Mouse (Mus musculus) stomach, embryonic 15.5 days (tissue): Measurements from ENCODE around the gene Pnpla2. TPM values are rescaled to one million over a fixed set of nuclear protein-coding genes. Genes with fewer than 3 reads are reported as not detected.
A peak's percentile ranks its signal among the peaks of the same experiment; 100 is the strongest.

ENCODE experiments used
- ATAC-seq: fragments of 200-750 bp; cut with Nextera tagmentation; 2 replicates; pipeline ENCODE4 v1.8.0; 2017; ENCODE audit warnings: low read depth, moderate number of reproducible peaks, moderate TSS enrichment; ENCODE audit not compliant: insufficient read depth, low FRiP score
- H3K27ac ChIP-seq: fragments of 300-500 bp; sonication (generic); 2 replicates; pipeline ENCODE4 v1.5.1; 2015; ENCODE audit warnings: mild to moderate bottlenecking, inconsistent platforms
- H3K27me3 ChIP-seq: fragments of 300-500 bp; sonication (generic); replicated peaks from 2 replicates; pipeline ENCODE4 v1.6.1; 2015; ENCODE audit warnings: inconsistent platforms
- H3K36me3 ChIP-seq: fragments of 300-500 bp; sonication (generic); 2 replicates; pipeline ENCODE4 v1.6.1; 2015; ENCODE audit warnings: inconsistent platforms
- H3K4me1 ChIP-seq: fragments of 300-500 bp; sonication (generic); 2 replicates; pipeline ENCODE4 v1.6.1; 2015; ENCODE audit warnings: inconsistent platforms
- H3K4me2 ChIP-seq: fragments of 300-500 bp; sonication (generic); 2 replicates; pipeline ENCODE4 v1.6.1; 2015; ENCODE audit warnings: mild to moderate bottlenecking, inconsistent platforms
- H3K4me3 ChIP-seq: fragments of 300-500 bp; sonication (generic); replicated peaks from 2 replicates; pipeline ENCODE4 v1.5.1; 2015; ENCODE audit warnings: inconsistent platforms
- H3K9ac ChIP-seq: fragments of 300-500 bp; sonication (generic); 2 replicates; pipeline ENCODE4 v1.6.1; 2015; ENCODE audit warnings: inconsistent platforms
- H3K9me3 ChIP-seq: fragments of 300-500 bp; sonication (generic); 2 replicates; pipeline ENCODE4 v1.6.1; 2016; ENCODE audit warnings: inconsistent platforms
- WGBS: fragments of 180-500 bp; shearing (Covaris S2); methylation state at CpG from one replicate; pipeline ENCODE4 v1.1.7; 2015; 5-methylcytosine and 5-hydroxymethylcytosine counted together
- polyA plus RNA-seq: library from polyadenylated mRNA; unstranded; fragments of >200 nt; fragmentation: Nextera tagmentation; extraction: Ambion mirVana; gene quantifications from 2 replicates; pipeline ENCODE4 v1.2.1, GENCODE M21; 2015

Gene Pnpla2
- polyA plus RNA-seq, 1 experiment from 2014 or later: 33.5 TPM

- H3K27me3 ChIP-seq: peaks cover 13% of the 10 kb centered on the region; the same call in 1 of the 2 replicates
- H3K9ac ChIP-seq: no peak overlapping the region
- H3K4me3 ChIP-seq: no peak overlapping the region
- no peak overlapping the region for H3K4me2 ChIP-seq
- no peaks in the 10 kb centered on the region for H3K9me3 ChIP-seq
- H3K4me1 ChIP-seq: peaks cover 24% of the 10 kb centered on the region
- no peak for ATAC-seq
- 71% methylated on average over 5 of the region's 6 CpGs for WGBS
- H3K27ac ChIP-seq: no peak overlapping the region
- H3K36me3 ChIP-seq: no peaks in the 10 kb centered on the region
Observed at GRCm38 (mm10) chr7:141483114-141483653, 28.2 kb downstream of the Pnpla2 start.

GRCm38 (mm10) chr7:141484186-141485120 lies 29.5 kb downstream of the Pnpla2 start:
- no peaks in the 10 kb centered on the region for H3K9me3 ChIP-seq
- 72% methylated on average over 5 of the region's 5 CpGs for WGBS

GRCm38 (mm10) chr7:141485186-141485585 lies 30.2 kb downstream of the Pnpla2 start:
- no peak for ATAC-seq
- Histone ChIP-seq H3K27ac (no peak overlapping the region), H3K9me3 (no peaks in the 10 kb centered on the region), H3K36me3 (no peaks in the 10 kb centered on the region), H3K4me1 (peaks cover 21% of the 10 kb centered on the region), H3K4me2 (no peak overlapping the region), H3K4me3 (no peak overlapping the region), H3K9ac (no peak overlapping the region), H3K27me3 (peaks cover 13% of the 10 kb centered on the region; the same call in 1 of the 2 replicates)
- 75% methylated on average over 2 of the region's 2 CpGs for WGBS

More at GRCm38 (mm10) chr7:141484186-141485120, 29.5 kb downstream of the Pnpla2 start:
- Histone ChIP-seq H3K4me1 (peaks cover 21% of the 10 kb centered on the region), H3K36me3 (no peaks in the 10 kb centered on the region), H3K27ac (no peak overlapping the region), H3K4me3 (no peak overlapping the region), H3K27me3 (peaks cover 13% of the 10 kb centered on the region; the same call in 1 of the 2 replicates), H3K4me2 (no peak overlapping the region), H3K9ac (no peak overlapping the region)
- ATAC-seq: no peak

GRCm38 (mm10) chr7:141485606-141486005 lies 30.6 kb downstream of the Pnpla2 start:
- 78% methylated on average over 2 of the region's 2 CpGs for WGBS
- Histone ChIP-seq H3K9me3 (no peaks in the 10 kb centered on the region), H3K36me3 (no peaks in the 10 kb centered on the region), H3K9ac (no peak overlapping the region), H3K4me1 (peaks cover 21% of the 10 kb centered on the region), H3K27me3 (peaks cover 13% of the 10 kb centered on the region; the same call in 1 of the 2 replicates), H3K27ac (no peak overlapping the region), H3K4me2 (no peak overlapping the region), H3K4me3 (no peak overlapping the region)
- ATAC-seq: no peak

- 86% methylated on average over 1 of the region's 1 CpGs for WGBS
- Histone ChIP-seq H3K36me3 (no peaks in the 10 kb centered on the region), H3K9me3 (no peaks in the 10 kb centered on the region), H3K4me3 (no peak overlapping the region), H3K27me3 (peaks cover 13% of the 10 kb centered on the region; the same call in 1 of the 2 replicates), H3K9ac (no peak overlapping the region), H3K27ac (no peak overlapping the region), H3K4me1 (peaks cover 16% of the 10 kb centered on the region), H3K4me2 (no peak overlapping the region)
- no peak for ATAC-seq
Observed at GRCm38 (mm10) chr7:141486239-141486638, 31.2 kb downstream of the Pnpla2 start.

- H3K9ac ChIP-seq: no peak overlapping the region
- 64% methylated on average over 7 of the region's 7 CpGs for WGBS
- ATAC-seq: no peak
Observed at GRCm38 (mm10) chr7:141487141-141487540, 32.1 kb downstream of the Pnpla2 start.

GRCm38 (mm10) chr7:141491151-141491550 lies 36.2 kb downstream of the Pnpla2 start:
- peak; percentile 37; the same call in 1 of the 2 replicates for ATAC-seq
- Histone ChIP-seq H3K27ac (no peak overlapping the region), H3K4me1 (no peaks in the 10 kb centered on the region), H3K4me3 (no peak overlapping the region), H3K27me3 (no peaks in the 10 kb centered on the region), H3K4me2 (no peak overlapping the region), H3K9me3 (no peaks in the 10 kb centered on the region), H3K36me3 (peaks cover 16% of the 10 kb centered on the region; the same call in 1 of the 2 replicates), H3K9ac (no peak overlapping the region)
- whole genome bisulfite sequencing: 74% methylated on average over 2 of the region's 2 CpGs

More at GRCm38 (mm10) chr7:141487141-141487540, 32.1 kb downstream of the Pnpla2 start:
- Histone ChIP-seq H3K4me2 (no peak overlapping the region), H3K27ac (no peak overlapping the region), H3K4me3 (no peak overlapping the region), H3K4me1 (peaks cover 7% of the 10 kb centered on the region), H3K9me3 (no peaks in the 10 kb centered on the region), H3K36me3 (no peaks in the 10 kb centered on the region), H3K27me3 (peaks cover 7% of the 10 kb centered on the region; the same call in 1 of the 2 replicates)

- H3K27ac ChIP-seq: no peak overlapping the region
- no peaks in the 10 kb centered on the region for H3K27me3 ChIP-seq
- peaks cover 19% of the 10 kb centered on the region; the same call in 1 of the 2 replicates for H3K36me3 ChIP-seq
- no peak for ATAC-seq
- WGBS: 88% methylated on average over 5 of the region's 5 CpGs
- H3K4me2 ChIP-seq: no peak overlapping the region
- no peak overlapping the region for H3K9ac ChIP-seq
- no peaks in the 10 kb centered on the region for H3K9me3 ChIP-seq
- no peak overlapping the region for H3K4me3 ChIP-seq
- H3K4me1 ChIP-seq: no peaks in the 10 kb centered on the region
Observed at GRCm38 (mm10) chr7:141492738-141493137, 37.7 kb downstream of the Pnpla2 start.

- H3K4me2 ChIP-seq: no peak overlapping the region
- no peaks in the 10 kb centered on the region for H3K4me1 ChIP-seq
- no peak overlapping the region for H3K27ac ChIP-seq
- no peaks in the 10 kb centered on the region for H3K27me3 ChIP-seq
- ATAC-seq: no peak
- no peak overlapping the region for H3K9ac ChIP-seq
- no peak overlapping the region for H3K4me3 ChIP-seq
- H3K9me3 ChIP-seq: no peaks in the 10 kb centered on the region
- 78% methylated on average over 1 of the region's 1 CpGs for WGBS
- H3K36me3 ChIP-seq: peaks cover 19% of the 10 kb centered on the region; the same call in 1 of the 2 replicates
Observed at GRCm38 (mm10) chr7:141493729-141494128, 38.7 kb downstream of the Pnpla2 start.

GRCm38 (mm10) chr7:141495379-141495778 lies 40.4 kb downstream of the Pnpla2 start:
- H3K4me1 ChIP-seq: no peaks in the 10 kb centered on the region
- no peak overlapping the region for H3K4me2 ChIP-seq
- no peaks in the 10 kb centered on the region for H3K9me3 ChIP-seq
- H3K4me3 ChIP-seq: no peak overlapping the region
- peaks cover 19% of the 10 kb centered on the region; the same call in 1 of the 2 replicates for H3K36me3 ChIP-seq
- no peak for ATAC-seq
- no peak overlapping the region for H3K9ac ChIP-seq
- H3K27ac ChIP-seq: no peak overlapping the region
- 88% methylated on average over 2 of the region's 2 CpGs for WGBS
- no peaks in the 10 kb centered on the region for H3K27me3 ChIP-seq

- no peaks in the 10 kb centered on the region for H3K4me1 ChIP-seq
- no peak overlapping the region for H3K9ac ChIP-seq
- H3K36me3 ChIP-seq: peaks cover 19% of the 10 kb centered on the region; the same call in 1 of the 2 replicates
- H3K27ac ChIP-seq: no peak overlapping the region
- no peak for ATAC-seq
- H3K4me2 ChIP-seq: no peak overlapping the region
- 74% methylated on average over 4 of the region's 4 CpGs for WGBS
- no peak overlapping the region for H3K4me3 ChIP-seq
- no peaks in the 10 kb centered on the region for H3K27me3 ChIP-seq
- H3K9me3 ChIP-seq: no peaks in the 10 kb centered on the region
Observed at GRCm38 (mm10) chr7:141495940-141496339, 40.9 kb downstream of the Pnpla2 start.

GRCm38 (mm10) chr7:141497600-141497999 lies 42.6 kb downstream of the Pnpla2 start:
- 87% methylated on average over 3 of the region's 3 CpGs for WGBS
- peaks cover 16% of the 10 kb centered on the region; the same call in 1 of the 2 replicates for H3K36me3 ChIP-seq
- no peak overlapping the region for H3K4me2 ChIP-seq
- no peak overlapping the region for H3K27ac ChIP-seq
- no peak overlapping the region for H3K9ac ChIP-seq
- no peak for ATAC-seq
- H3K4me1 ChIP-seq: no peaks in the 10 kb centered on the region
- no peaks in the 10 kb centered on the region for H3K27me3 ChIP-seq
- no peaks in the 10 kb centered on the region for H3K9me3 ChIP-seq
- H3K4me3 ChIP-seq: no peak overlapping the region
